Mouse (Mus musculus): ENCODE results near the gene Senp7.
"Not testable (repeated sequence)": the region's sequence is repeated elsewhere in the genome, so short reads cannot be mapped to it uniquely, and the experiment has no call there.

Gene Senp7

DNA sequence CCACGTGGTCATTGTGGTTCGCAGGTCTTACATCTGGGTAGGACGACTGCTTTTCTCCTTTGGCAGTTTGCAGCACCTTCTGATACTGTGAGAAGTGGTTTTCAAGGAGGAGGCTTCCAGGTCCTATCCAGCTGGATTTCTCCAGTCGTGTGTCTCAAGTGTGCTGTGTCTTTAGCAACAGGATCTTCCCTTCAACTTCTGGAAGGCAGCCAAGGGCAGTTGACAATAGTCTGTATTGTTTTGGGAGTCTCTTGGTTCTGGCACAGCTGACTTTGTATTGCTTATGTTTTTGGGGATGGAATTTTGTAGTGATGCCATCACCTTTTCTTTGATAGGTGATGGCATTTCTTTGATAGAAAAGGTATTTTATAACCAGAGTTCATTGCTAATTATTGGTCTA is 86.0 kb downstream of the Senp7 start:
- DNase-seq (ENCODE audit: low read depth, low spot score), result no peak

DNA sequence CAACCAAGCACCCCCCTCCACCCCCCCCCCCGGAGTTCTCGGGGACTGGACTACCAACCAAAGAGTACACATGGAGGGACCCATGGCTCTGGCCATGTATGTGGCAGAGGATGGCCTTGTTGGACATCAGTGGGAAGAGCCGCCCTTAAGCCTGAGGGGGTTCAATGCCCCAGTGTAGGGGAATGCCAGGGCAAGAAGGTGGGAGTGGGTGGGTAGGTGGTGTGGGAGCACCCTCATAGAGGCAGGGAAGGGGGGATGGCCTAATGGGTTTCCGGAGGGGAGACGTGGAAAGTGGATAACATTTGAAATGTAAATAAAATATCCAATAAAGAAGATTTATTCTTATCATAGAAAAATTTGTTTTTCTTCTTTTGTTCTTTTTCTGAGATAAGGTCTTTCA is 89.5 kb downstream of the Senp7 start:
- DNase-seq (ENCODE audit: low read depth, low spot score), result not testable (repeated sequence)

DNA sequence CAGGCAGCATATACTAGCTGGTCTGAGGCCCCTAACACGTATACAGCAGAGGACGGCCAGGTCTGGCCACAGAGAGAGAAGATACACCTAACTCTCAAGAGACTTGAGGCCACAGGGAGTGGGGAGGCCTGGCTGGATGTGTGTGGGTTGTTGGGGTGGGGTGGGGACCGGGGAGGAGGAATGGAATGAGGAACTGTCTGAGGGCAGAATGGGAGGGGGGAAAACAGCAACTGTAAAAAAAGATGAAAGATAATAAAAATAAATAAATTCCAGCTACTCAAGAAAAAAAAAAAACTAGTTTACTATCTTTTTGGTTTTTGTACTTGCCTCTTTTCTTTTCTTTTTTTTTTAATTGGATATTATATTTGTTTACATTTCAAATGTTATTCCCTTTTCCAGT is 91.8 kb downstream of the Senp7 start:
- DNase-seq (ENCODE audit: low read depth, low spot score), result no peak

DNA sequence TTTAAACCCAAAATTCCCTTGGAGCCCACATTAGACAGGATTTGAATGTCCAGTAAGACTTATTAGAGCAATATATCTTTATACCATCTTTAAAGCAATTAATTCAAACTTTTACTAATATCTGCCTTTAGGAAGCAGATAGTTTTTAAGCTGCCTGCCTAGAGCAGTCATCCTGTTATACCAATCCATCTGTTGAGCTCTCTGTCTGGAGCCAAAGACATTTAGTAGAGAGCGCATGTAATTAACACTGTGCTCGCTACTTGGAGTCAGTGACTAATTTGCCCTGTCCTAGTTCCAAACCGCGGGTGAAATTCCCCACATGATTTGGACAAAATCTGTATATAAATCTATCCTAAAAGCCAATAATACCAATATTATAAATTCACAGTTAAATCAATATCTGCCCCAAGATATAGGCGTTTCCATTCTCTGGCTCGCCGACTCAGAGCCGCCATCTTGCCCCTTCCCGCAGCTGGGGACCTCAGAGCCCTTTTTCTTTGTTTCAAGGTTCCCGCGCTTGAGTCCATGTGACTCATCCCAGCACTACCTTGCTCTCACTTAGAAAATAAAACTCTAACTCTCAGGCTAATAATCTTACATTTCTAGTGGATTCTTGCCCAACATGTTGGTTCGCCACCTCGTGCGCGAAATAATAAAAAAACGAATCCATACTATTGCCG is 96.9 kb downstream of the Senp7 start:
- peak; percentile 56 for DNase-seq (ENCODE audit: low read depth, low spot score)

DNA sequence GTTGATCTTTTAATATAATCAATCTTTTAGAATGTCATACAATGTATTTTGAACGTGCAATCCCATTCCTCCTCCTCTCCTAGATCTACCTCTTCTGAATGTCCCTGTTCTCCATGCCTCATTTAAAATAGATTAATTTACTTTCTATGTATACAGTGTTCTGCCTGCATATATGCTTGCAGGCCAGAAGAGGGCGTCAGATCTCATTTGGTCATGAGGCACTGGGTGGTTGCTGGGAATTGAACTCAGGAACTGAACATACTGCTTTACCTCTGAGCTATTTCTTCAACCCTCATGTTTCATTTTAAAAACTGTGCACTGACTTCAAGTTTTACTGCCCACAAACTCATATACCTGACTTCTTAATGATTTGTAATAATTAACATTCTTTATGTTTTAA is 99.5 kb downstream of the Senp7 start:
- peak; percentile 33 for DNase-seq (ENCODE audit: low read depth, low spot score)

DNA sequence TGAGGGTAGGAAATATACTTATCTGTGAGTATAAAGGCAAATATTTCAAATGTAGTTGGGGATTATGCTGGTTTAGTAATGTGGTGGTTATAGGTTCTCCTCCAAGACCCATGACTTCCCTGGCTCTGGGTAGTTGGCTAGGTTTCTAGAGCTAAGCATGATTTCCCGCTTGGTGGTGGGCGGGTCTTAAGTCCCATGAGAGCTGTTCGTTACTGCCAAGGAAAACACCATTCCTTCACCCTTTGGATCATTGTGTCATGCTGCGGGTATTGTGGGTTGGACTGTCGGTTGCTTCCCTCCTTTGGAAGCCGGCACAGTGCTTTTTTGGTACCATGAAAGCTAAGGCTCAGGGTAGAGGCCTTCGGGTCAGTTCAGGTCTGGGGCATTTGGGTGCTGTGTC is 115.3 kb downstream of the Senp7 start:
- no peak for DNase-seq (ENCODE audit: low read depth, low spot score)

DNA sequence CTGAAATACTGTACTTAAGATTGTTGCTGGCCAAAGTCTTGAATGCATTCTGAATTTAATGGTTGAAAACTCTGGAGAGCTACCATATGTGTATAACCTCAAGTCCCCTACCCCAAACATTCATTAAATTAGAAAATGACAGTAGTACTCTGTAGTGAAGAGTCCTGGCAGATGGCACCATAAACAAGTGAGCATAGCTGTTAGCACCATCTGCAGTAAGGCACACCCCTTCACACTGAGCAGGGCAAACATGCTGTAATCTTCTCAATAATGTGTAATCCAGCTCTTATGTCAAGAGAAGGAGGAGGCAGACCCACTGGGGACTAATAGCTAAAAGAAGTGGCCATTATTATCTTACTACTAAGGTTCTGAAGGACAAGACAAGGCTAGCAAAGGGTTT is 122.1 kb downstream of the Senp7 start:
- no peak for DNase-seq (ENCODE audit: low read depth, low spot score)

DNA sequence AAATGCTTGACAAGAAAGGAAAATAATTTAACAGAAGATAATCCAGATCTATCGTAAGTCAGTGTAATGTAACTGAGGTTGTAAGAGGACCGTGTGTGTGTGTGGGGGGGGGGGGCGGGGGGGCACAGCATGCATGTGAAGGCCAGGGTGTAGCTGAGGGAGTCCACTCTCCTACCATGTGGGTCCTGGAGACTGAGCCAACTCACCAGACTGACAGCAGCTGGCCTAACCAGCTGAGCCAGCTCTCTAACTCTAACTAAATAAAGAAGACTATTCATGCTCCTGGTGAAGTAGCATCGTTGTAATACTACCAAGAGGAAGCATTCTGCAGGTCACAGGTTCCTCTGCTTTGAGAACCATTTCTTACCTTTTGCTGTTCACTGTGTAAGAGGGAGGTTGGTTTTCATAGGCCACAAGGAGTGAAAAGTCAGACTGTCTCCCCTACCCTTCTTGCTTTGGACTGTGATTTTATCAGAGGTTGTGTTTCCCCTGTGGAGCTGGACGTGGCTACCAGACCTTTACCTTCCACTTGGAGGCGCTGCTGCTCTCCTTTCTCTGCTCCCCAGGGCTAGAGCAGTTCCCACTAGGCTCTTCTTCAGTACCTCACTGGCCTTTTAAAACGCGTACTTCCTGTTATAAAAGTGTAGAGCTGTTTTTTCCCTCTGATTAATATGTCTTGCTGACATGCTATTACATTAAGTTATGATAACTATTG is 127.9 kb downstream of the Senp7 start:
- DNase-seq (ENCODE audit: low read depth, low spot score), result peak; percentile 57

GRCm38 (mm10) chr16:56186863-56187262 is 138.7 kb downstream of the Senp7 start:
- no peak for DNase-seq (ENCODE audit: low read depth, low spot score)

DNA sequence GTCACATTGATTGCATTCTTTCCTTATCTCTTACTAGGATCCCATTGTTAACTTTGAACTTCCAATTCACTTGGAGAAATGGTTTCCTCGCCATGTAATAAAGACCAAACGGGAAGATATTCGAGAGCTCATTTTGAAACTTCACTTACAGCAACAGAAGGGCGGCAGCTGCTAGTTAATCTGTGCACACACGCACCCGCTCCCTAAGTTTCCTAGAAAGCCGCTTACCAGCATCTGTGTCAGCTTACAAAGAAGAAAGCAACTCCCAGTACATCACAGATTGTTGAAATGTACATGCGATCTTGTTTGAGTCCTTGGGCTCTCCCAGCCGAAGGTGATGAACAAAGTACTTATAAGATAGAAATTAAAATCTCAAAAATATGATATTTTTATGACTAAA is 140.1 kb downstream of the Senp7 start:
- DNase-seq (ENCODE audit: low read depth, low spot score), result no peak

DNA sequence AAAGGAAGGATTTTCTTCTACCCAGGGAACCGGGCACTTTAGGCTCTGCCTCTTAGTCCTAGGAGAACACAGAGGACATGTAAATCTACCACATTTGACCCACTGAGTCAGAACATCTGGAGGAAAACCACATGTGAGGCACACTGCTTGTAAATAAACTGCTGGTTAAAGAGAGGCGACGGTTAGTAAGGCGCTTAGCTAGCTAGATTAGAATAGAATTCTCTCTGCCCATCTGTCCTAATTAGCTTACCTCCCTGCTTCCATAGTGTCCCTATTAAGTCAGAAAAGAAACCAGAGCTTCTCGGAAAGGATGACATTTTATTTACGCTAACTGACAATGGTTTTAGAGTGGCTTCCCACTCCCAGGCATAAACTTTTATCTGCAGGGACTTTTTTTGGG is 155.9 kb downstream of the Senp7 start, which contains the start of gene Impg2:
TSS of gene Impg2 (plus strand) at position 263 of the 400 bp plus-strand sequence.
- no peak for DNase-seq (ENCODE audit: low read depth, low spot score)

GRCm38 (mm10) chr16:56212740-56213139 is 164.6 kb downstream of the Senp7 start:
- no peak for DNase-seq (ENCODE audit: low read depth, low spot score)

GRCm38 (mm10) chr16:56227686-56228085 is 179.5 kb downstream of the Senp7 start:
- peak; percentile 58 for DNase-seq (ENCODE audit: low read depth, low spot score)

- DNase-seq (ENCODE audit: low read depth, low spot score), result no peak
These were observed 181.3 kb downstream of the Senp7 start for GRCm38 (mm10) chr16:56229455-56229854.

DNA sequence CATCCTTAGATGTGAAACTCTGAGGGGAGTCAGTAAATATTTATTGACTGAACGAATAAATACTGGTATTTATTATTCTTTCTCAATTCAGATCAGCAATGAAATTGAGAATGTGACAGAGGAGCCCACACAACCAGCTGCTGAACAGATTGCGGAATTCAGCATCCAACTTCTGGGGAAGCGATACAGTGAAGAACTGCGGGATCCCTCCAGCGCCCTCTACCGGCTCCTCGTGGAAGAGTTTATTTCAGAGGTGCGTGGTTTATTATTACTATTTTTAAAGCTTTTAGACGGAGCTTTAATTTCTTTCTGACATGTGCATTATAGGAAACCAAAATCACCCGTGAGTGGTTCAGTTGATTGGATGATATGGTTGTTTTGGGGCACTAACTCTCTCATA is 183.2 kb downstream of the Senp7 start:
- DNase-seq (ENCODE audit: low read depth, low spot score), result peak; percentile 9

- no peak for DNase-seq (ENCODE audit: low read depth, low spot score)
These were observed 184.6 kb downstream of the Senp7 start for GRCm38 (mm10) chr16:56232736-56233135.

All from ZHBTc4 (cell line).